Mouse (Mus musculus) bone marrow, adult 2 months (tissue): ENCODE results near the gene Hadhb.

Experiments
- CTCF ChIP-seq: fragments of 200-500 bp; IDR thresholded peaks from 2 replicates; pipeline ENCODE4 v1.5.1; 2011; ENCODE audit warnings: low read length, control low read depth; ENCODE audit not compliant: control insufficient read depth, insufficient read depth
- POLR2A ChIP-seq: fragments of 200-500 bp; IDR thresholded peaks from 2 replicates; pipeline ENCODE4 v1.6.1; 2011; ENCODE audit warnings: low read depth, mild to moderate bottlenecking, control low read depth, low read length, borderline replicate concordance; ENCODE audit not compliant: control insufficient read depth

- TF ChIP-seq CTCF = peak; percentile 14; the same call in 1 of the 2 replicates
- TF ChIP-seq POLR2A = no peak
These were observed 46.5 kb downstream of the Hadhb start for GRCm38 (mm10) chr5:30201521-30201920.
